Mouse (Mus musculus) megakaryocyte, embryonic 14.5 days (primary cell): ENCODE results near the gene Inpp5a.

Source experiments
- FLI1 ChIP-seq: IDR thresholded peaks from 2 replicates; pipeline ENCODE4 v1.6.1; 2012; ENCODE audit warnings: low read length, inconsistent platforms, mixed read lengths
- GATA1 ChIP-seq: IDR thresholded peaks from 3 replicates; pipeline ENCODE4 v1.6.1; 2012; ENCODE audit warnings: mixed read lengths, low read length, inconsistent platforms, borderline replicate concordance

DNA sequence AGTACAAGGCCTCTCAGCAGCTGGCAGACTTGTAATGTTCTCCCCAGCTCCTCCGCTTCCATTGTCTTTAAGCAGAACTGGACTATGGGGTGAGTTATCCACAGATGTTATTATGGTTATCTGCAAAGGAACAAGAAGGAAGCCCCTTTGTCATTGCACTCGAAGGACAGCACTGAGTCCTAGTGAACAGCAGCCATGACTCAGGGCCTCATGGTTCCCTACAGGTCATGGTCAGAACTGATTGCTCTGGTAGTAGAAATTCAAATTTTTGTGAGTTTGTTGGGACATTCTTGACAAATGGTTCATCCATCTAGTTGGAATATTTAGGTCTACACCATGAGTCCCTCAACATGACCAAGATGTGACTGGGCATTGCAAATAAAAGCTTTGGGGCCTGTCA, 81.6 kb downstream of the Inpp5a start:
- TF ChIP-seq GATA1 (no peak), FLI1 (no peak)
